Mouse (Mus musculus) intestine, embryonic 16.5 days (tissue): ENCODE measurements around the gene Flvcr2. TPM values are rescaled to one million over a fixed set of nuclear protein-coding genes. Genes with fewer than 3 reads are reported as not detected.

ENCODE experiments used
- ATAC-seq: fragments of 200-750 bp; cut with Nextera tagmentation; 2 replicates; pipeline ENCODE4 v1.8.0; 2017; ENCODE audit warnings: moderate TSS enrichment, moderate library complexity
- H3K27ac ChIP-seq: fragments of 300-500 bp; sonication (generic); 2 replicates; pipeline ENCODE4 v1.5.1; 2014; ENCODE audit warnings: mild to moderate bottlenecking, low read length
- H3K27me3 ChIP-seq: fragments of 300-500 bp; sonication (generic); replicated peaks from 2 replicates; pipeline ENCODE4 v1.6.1; 2014; ENCODE audit warnings: low read length, control low read depth, mixed read lengths; ENCODE audit not compliant: control insufficient read depth, insufficient read depth
- H3K36me3 ChIP-seq: fragments of 300-500 bp; sonication (generic); 2 replicates; pipeline ENCODE4 v1.6.1; 2014; ENCODE audit warnings: low read length, control low read depth; ENCODE audit not compliant: control insufficient read depth, insufficient read depth
- H3K4me1 ChIP-seq: fragments of 300-500 bp; sonication (generic); 2 replicates; pipeline ENCODE4 v1.6.1; 2014; ENCODE audit warnings: low read length, control low read depth, mixed read lengths; ENCODE audit not compliant: control insufficient read depth, insufficient read depth
- H3K4me2 ChIP-seq: fragments of 300-500 bp; sonication (generic); 2 replicates; pipeline ENCODE4 v1.6.1; 2014; ENCODE audit warnings: low read depth, low read length, control low read depth
- H3K4me3 ChIP-seq: fragments of 300-500 bp; sonication (generic); 2 replicates; pipeline ENCODE4 v1.5.1; 2014; ENCODE audit warnings: mild to moderate bottlenecking, low read length
- H3K9ac ChIP-seq: fragments of 300-500 bp; sonication (generic); 2 replicates; pipeline ENCODE4 v1.6.1; 2014; ENCODE audit warnings: low read depth, low read length
- H3K9me3 ChIP-seq: fragments of 300-500 bp; sonication (generic); 2 replicates; pipeline ENCODE4 v1.6.1; 2016; ENCODE audit warnings: low read length, control low read depth; ENCODE audit not compliant: control insufficient read depth
- WGBS: fragments of 180-500 bp; shearing (Covaris S2); extraction: QIAGEN DNeasy Blood & Tissue Kit; methylation state at CpG from one replicate; pipeline ENCODE4 v1.1.7; 2014; 5-methylcytosine and 5-hydroxymethylcytosine counted together
- polyA plus RNA-seq: library from polyadenylated mRNA; unstranded; fragments of >200 nt; fragmentation: Nextera tagmentation; extraction: Ambion mirVana; gene quantifications from 2 replicates; pipeline ENCODE4 v1.2.1, GENCODE M21; 2015

The Flvcr2 gene
- polyA plus RNA-seq, 1 experiment from 2014 or later, result 3.8 TPM

GRCm38 (mm10) chr12:85705831-85706530 is 40.4 kb upstream of the Flvcr2 start:
- H3K27ac ChIP-seq, result peak overlapping the region; percentile 94
- H3K9ac ChIP-seq, result peak overlapping the region; percentile 73
- H3K36me3 ChIP-seq, result no peaks in the 10 kb centered on the region
- ATAC-seq, result no peak; the same call in none of the 2 replicates
- 18% methylated on average over 17 of the region's 17 CpGs for WGBS
- H3K27me3 ChIP-seq, result no peaks in the 10 kb centered on the region
- H3K4me3 ChIP-seq, result peak overlapping the region; percentile 50
- peaks cover 12% of the 10 kb centered on the region for H3K4me1 ChIP-seq
- peak overlapping the region; percentile 87 for H3K4me2 ChIP-seq
- no peaks in the 10 kb centered on the region for H3K9me3 ChIP-seq

DNA sequence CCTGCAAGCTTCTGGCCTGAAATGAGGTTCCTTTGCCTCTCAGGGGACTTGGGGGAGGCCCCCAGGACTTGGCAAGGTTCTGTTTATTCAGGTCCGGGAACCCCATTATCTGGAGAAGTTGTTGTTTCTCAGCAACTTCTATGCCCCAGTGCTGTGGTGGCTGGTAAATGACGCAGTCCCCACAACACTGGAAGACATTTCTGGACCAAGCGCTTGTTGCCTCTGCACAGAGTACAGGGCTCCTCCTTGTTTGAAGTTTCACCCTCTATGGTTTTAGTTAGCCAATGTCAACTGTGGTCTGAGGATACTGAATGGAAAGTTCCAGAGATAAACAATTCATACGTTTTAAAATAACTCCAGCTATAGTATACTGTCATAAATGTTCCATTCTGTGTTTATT is 39.4 kb upstream of the Flvcr2 start:
- Histone ChIP-seq H3K27me3 (no peaks in the 10 kb centered on the region), H3K36me3 (no peaks in the 10 kb centered on the region), H3K4me3 (no peak overlapping the region), H3K9me3 (no peaks in the 10 kb centered on the region), H3K9ac (no peak overlapping the region), H3K4me1 (peaks cover 12% of the 10 kb centered on the region), H3K27ac (no peak overlapping the region), H3K4me2 (no peak overlapping the region)
- WGBS, result 67% methylated on average over 4 of the region's 4 CpGs
- ATAC-seq, result no peak

DNA sequence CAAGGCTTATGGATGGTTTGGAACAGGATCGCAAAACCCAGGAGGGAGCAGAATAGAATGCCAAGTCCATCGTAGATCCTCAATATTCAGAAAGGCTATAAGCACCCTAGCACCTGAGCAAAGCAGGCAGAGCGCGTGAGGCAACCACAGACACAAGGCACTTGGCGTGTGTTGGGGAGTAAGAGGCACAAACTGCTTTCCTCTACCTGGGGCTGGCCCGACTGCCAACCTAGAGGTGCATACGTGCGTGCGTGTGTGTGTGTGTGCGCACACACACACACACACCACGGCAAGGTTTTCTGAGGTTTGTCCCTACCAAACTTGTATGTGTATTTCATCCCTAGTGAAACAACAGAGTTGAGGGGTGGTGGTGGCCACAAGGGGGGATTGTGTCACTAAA is 38.9 kb upstream of the Flvcr2 start:
- Histone ChIP-seq H3K9ac (no peak overlapping the region), H3K27me3 (no peaks in the 10 kb centered on the region), H3K4me2 (no peak overlapping the region), H3K36me3 (no peaks in the 10 kb centered on the region), H3K4me1 (peaks cover 12% of the 10 kb centered on the region), H3K27ac (no peak overlapping the region), H3K9me3 (no peaks in the 10 kb centered on the region), H3K4me3 (no peak overlapping the region)
- WGBS, result 89% methylated on average over 11 of the region's 11 CpGs
- ATAC-seq, result no peak

DNA sequence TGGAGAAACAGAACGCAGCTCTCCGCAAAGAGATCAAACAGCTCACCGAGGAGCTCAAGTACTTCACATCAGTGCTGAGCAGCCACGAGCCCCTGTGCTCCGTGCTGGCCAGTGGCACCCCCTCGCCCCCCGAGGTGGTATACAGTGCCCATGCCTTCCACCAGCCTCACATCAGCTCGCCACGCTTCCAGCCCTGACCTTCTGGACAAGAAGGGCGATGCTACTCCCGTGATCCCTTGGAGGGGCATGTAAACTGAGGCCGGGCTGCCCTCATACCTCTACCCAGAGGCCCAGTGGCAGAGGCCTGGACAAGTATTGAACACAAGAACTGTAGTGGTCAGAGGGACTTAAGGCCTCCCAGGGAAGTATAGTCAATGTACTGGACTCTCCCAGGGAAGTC is 37.8 kb upstream of the Flvcr2 start:
- Histone ChIP-seq H3K27ac (no peak overlapping the region), H3K36me3 (no peaks in the 10 kb centered on the region), H3K9ac (no peak overlapping the region), H3K27me3 (no peaks in the 10 kb centered on the region), H3K4me1 (peaks cover 12% of the 10 kb centered on the region), H3K4me2 (no peak overlapping the region), H3K4me3 (no peak overlapping the region), H3K9me3 (no peaks in the 10 kb centered on the region)
- 87% methylated on average over 12 of the region's 12 CpGs for WGBS
- no peak for ATAC-seq

DNA sequence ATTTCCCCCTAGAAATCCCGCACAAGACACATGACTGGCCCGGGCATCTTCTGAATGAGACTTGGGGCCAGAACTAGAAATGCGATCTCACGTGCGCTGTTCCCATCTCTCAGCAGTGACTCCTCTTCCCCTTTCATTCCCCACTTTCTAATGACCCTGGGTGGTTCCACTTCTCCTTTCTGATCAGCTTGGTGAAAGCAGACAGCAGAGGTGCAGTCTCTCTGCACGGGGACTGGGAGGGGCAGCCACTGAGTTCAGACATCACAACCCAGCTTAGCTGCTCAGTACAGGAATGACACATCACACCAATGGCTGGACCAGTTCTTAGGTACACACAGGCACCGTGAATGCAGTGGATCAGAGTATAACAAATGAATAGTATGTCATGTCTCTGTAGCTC is 35.6 kb upstream of the Flvcr2 start:
- no peak overlapping the region for H3K9ac ChIP-seq
- no peaks in the 10 kb centered on the region for H3K36me3 ChIP-seq
- H3K4me3 ChIP-seq, result no peak overlapping the region
- H3K4me2 ChIP-seq, result no peak overlapping the region
- no peak overlapping the region for H3K27ac ChIP-seq
- WGBS, result 79% methylated on average over 7 of the region's 7 CpGs
- H3K4me1 ChIP-seq, result peaks cover 4% of the 10 kb centered on the region; the same call in 1 of the 2 replicates
- no peak for ATAC-seq
- H3K9me3 ChIP-seq, result no peaks in the 10 kb centered on the region
- H3K27me3 ChIP-seq, result no peaks in the 10 kb centered on the region

DNA sequence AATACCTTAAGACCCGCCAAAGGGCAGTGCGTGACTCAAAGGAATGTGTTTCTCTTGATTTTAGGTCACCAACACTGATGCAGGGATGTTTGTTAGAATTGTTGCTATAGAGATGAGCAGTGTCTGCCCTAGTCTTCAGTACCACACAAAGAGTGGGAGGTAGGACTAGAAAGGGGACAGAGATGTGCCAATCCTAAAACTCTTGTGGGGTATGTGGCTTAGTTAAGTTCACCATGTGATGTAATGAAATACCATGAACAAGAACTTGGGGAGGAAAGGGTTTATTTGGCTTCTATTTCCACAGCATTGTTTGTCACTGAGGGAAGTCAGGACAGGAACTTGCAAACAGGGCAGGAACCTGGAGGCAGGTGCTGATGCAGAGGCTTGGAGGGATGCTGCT is 33.8 kb upstream of the Flvcr2 start:
- H3K27ac ChIP-seq, result no peak overlapping the region
- no peaks in the 10 kb centered on the region for H3K27me3 ChIP-seq
- no peak for ATAC-seq
- H3K36me3 ChIP-seq, result no peaks in the 10 kb centered on the region
- no peak overlapping the region for H3K4me3 ChIP-seq
- no peaks in the 10 kb centered on the region for H3K9me3 ChIP-seq
- no peak overlapping the region for H3K9ac ChIP-seq
- no peaks in the 10 kb centered on the region for H3K4me1 ChIP-seq
- WGBS, result 78% methylated on average over 2 of the region's 2 CpGs
- H3K4me2 ChIP-seq, result no peak overlapping the region

DNA sequence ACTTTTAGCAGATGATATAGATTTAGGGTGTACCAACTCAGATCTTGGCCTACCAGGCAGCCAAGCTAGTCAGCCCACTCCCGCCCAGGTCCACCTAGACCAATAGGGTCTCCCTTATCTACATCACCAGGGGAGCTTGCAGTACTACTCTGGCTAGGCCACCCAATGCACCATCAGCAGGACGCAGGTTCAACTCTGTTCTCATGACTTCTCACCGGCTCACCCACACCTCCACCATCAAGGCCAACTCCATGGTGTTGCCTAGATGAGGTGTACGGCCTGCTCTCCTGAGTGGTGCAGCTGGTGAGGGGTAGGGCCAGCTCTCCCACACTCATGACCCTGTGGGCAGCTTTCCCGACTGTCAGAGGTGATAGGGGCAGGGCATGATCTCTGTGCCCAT is 32.2 kb upstream of the Flvcr2 start:
- Histone ChIP-seq H3K27ac (no peak overlapping the region), H3K36me3 (no peaks in the 10 kb centered on the region), H3K9me3 (no peaks in the 10 kb centered on the region), H3K4me1 (no peaks in the 10 kb centered on the region), H3K27me3 (no peaks in the 10 kb centered on the region), H3K9ac (no peak overlapping the region), H3K4me2 (no peak overlapping the region), H3K4me3 (no peak overlapping the region)
- ATAC-seq, result no peak
- WGBS, result 92% methylated on average over 5 of the region's 5 CpGs

DNA sequence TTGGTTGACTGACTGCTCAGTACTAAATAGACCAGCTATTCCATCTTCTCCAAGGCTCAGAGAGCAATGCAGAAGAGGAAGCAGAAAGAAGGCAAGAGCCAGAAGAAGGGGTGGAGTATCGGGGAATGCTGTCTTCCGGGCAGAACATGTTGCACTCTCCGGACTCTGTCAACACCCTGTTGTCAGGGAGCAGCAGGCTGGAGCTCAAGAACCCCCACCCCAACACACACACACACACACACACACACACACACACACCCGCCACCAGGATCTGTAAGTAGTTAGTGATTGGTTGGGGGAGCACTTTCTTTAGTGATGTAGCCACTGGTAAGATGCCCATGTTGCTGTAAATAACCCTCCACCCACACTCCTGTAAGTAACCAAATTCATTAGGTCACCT is 21.0 kb upstream of the Flvcr2 start:
- H3K4me3 ChIP-seq, result no peak overlapping the region
- no peak overlapping the region for H3K27ac ChIP-seq
- no peak for ATAC-seq
- H3K9ac ChIP-seq, result no peak overlapping the region
- H3K4me1 ChIP-seq, result no peaks in the 10 kb centered on the region
- no peaks in the 10 kb centered on the region for H3K27me3 ChIP-seq
- H3K9me3 ChIP-seq, result no peaks in the 10 kb centered on the region
- 60% methylated on average over 4 of the region's 4 CpGs for WGBS
- H3K36me3 ChIP-seq, result no peaks in the 10 kb centered on the region
- no peak overlapping the region for H3K4me2 ChIP-seq

DNA sequence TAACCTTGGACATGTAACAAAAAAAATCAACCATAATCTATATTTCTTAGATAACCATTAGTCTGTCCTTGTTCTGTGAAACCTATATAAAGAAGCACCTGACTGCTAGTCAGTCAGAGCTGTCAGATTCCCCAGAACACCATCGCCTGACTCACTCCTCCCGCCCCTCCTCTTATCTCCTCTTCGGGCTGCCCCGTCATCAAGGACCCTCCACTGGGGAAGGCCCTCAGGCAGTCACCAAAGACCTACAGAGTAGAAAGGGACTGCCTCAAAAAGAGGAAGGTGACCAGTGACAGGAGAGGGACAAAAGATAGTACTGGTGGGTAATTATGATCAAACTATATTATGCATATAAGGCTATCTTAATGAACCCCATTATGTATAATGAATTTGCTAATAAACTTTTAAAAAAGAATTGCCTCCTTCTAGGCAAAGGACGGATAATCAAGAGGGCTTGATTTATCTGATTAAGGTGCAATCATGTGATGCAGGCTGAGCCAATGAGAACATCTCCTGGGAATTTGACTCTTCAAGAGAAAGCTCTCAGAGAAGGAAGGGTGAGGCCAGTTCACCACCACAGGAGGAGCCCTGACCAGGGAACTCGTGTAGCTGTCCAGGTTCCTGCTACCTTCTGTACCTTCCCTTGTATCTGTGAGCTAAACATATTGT is 19.5 kb upstream of the Flvcr2 start:
- ATAC-seq, result no peak
- H3K4me1 ChIP-seq, result no peaks in the 10 kb centered on the region
- H3K36me3 ChIP-seq, result no peaks in the 10 kb centered on the region
- no peaks in the 10 kb centered on the region for H3K27me3 ChIP-seq
- H3K4me2 ChIP-seq, result no peak overlapping the region
- no peak overlapping the region for H3K9ac ChIP-seq
- no peak overlapping the region for H3K27ac ChIP-seq
- no peaks in the 10 kb centered on the region for H3K9me3 ChIP-seq
- H3K4me3 ChIP-seq, result no peak overlapping the region
- 44% methylated on average over 6 of the region's 6 CpGs for WGBS
